Mouse (Mus musculus) NIH3T3 (cell line): ENCODE data around the gene Man2a1.

Source experiments
- DNase-seq: peaks from one replicate; pipeline ENCODE4 v3.0.0-alpha.2; 2012; ENCODE audit warnings: low read depth

Man2a1 gene

GRCm38 (mm10) chr17:64601751-64602578 is 1.4 kb downstream of the Man2a1 start:
- DNase-seq, result peak; percentile 83

- DNase-seq, result peak; percentile 79
These were observed 2.6 kb downstream of the Man2a1 start for GRCm38 (mm10) chr17:64603134-64603533.

DNA sequence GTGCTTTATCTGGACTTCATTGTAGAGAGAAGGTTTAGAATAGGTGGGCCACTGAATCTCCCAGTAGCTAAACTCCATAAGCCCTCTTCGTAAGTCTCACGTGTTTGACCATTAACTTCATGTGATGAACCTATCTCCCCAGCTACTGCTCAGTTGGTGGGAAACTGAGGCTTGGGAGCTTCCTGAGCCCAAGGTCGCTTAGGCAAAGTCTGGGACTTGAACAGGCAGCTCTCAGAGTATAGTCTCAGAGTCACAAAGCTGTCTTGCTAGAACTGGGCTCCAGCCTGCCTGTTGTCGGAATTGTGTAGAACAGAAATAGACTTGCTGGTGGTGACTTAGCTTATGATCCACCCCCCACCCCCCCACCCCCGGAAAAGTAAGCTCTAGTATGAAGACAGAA is 3.0 kb downstream of the Man2a1 start:
- DNase-seq, result peak; percentile 26

GRCm38 (mm10) chr17:64604163-64604562 is 3.6 kb downstream of the Man2a1 start:
- DNase-seq, result no peak

GRCm38 (mm10) chr17:64608228-64608627 is 7.7 kb downstream of the Man2a1 start:
- DNase-seq, result no peak

GRCm38 (mm10) chr17:64608923-64609598 is 8.5 kb downstream of the Man2a1 start:
- no peak for DNase-seq

GRCm38 (mm10) chr17:64609741-64610140 is 9.2 kb downstream of the Man2a1 start:
- DNase-seq, result no peak

GRCm38 (mm10) chr17:64611426-64611825 is 10.9 kb downstream of the Man2a1 start:
- DNase-seq, result no peak

- peak; percentile 79 for DNase-seq
These were observed 11.8 kb downstream of the Man2a1 start for GRCm38 (mm10) chr17:64612135-64612885.

DNA sequence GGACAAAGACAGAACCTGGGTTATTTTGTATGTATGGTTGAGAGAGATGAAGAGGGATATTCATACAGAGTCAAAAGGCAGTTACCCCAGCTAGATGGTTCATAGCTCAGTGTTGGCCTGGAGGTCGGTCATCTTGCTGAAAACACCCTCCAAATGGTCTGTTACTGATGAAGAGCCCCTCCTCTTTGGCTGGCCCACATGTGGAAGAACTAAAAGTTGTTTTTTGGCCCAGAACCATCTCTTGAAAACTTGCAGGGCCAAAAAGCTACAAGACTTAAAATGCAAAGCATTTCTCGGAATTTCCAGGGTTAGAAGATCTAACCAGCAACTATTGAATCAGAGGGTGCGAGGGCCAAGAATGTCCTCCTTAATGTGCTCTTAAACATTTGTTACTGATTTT is 12.4 kb downstream of the Man2a1 start:
- DNase-seq, result peak; percentile 63

DNA sequence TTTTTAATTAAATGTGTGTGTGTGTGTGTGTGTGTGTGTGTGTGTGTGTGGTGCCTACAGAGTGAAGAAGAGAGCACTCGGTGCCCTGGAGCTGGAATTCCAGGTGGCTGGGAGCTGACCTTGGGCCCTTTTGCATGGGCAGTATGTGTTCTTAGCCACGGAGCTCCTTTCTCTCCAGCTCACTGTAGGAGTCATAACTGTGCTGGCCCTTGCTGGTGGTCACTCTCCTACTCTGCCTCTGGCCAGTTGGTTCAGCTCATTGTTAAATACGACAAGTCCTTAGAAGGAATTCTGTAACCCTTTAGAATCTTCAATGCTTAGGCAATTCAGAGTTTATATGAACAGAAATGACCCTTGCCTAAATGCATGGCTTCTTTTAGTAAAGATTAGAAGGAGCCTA is 12.8 kb downstream of the Man2a1 start:
- peak; percentile 36 for DNase-seq

DNA sequence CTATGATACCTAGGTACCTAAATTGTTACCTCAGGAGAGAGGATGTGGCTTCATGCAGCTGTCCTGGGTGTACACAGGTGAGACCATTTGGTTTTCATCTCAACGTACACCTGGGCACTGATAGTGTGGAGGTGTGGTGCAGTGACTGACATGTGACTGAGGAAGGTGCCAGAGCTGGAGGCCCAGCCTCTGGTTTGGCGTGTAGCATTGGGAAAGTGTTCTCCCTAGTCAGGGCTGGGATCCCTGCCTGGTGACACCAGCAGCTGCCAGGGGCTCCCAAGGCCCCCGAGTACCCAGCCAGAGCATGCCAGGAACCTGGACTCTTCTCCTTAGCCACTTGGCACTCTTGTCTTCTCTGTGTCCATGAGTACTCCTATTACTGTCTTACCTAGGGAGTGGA is 14.3 kb downstream of the Man2a1 start:
- DNase-seq, result no peak

- DNase-seq, result no peak
These were observed 14.9 kb downstream of the Man2a1 start for GRCm38 (mm10) chr17:64615420-64615819.

GRCm38 (mm10) chr17:64616259-64616658 is 15.7 kb downstream of the Man2a1 start:
- DNase-seq, result no peak

- DNase-seq, result peak; percentile 36
These were observed 17.3 kb downstream of the Man2a1 start for GRCm38 (mm10) chr17:64617838-64618237.

DNA sequence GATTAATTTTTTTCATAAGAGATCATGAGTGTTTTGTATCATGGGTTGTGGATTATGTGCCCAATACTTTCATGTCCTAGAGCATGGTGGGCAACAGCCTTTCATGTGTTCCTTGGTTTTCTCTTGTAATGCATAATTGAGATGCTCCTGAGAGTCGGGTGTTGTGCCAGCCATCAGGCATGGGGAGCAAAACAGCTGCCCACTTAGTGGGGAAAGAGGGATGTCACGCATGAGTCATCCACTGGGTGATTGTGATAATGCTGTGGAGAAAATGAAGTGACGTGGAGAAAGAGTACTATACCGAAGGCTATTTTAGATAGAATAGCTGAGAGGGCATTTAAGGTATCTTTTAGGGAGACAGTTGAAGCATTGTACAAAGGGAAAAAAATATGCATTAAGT is 18.5 kb downstream of the Man2a1 start:
- peak; percentile 54 for DNase-seq

- no peak for DNase-seq
These were observed 19.6 kb downstream of the Man2a1 start for GRCm38 (mm10) chr17:64620135-64620534.

- no peak for DNase-seq
These were observed 20.1 kb downstream of the Man2a1 start for GRCm38 (mm10) chr17:64620627-64621026.

DNA sequence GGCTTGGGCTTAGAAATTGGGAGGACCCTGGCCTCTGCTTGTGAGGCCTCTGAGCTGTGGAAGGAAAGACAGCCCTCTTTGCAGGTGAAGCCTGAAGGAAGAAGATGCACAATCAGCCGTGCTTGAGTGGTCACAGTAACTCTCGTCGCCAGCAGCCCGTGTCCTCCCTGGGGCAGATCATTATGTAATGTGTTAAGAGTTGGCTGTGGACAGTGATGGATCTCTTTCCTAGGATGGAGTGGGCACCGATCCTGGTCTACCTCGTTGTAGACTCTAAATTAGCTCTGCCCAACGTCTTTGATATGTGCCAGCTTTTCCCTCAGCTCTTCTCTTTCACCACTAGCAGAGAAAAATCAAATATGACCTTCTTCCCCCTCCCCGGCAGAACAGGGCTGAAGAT is 20.7 kb downstream of the Man2a1 start:
- no peak for DNase-seq

DNA sequence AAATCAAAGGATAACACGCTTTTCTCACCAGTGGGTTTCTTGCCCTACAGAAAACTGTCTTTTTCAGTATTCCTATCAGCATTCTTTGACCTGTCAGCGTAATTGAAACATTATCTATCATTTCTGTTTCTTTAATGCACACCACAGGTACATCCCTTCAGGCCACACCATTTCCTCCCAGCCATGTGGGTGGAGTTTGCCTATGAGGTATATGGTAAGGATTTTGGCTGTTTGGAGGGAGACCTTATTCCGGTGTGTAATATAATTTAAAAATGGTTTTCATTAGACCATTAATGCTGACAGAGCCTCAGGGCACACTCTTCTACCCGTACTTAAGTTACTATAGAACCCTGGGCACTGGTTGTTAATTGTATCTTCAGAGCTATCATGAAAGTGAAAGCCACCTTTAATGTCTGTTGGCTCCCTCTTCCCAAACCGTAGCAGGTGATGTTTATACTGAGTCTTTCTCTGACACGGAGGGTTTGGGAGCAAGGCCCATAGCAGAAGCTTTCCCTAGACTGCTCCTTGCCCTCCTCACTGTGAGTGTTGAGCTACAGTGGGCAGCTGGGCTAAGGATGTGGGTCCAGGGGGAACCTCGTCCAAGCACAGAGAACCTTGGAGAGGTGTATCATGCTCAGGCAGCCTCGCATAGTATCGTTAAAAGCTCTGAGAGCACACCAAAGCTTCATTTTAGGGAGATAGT is 21.3 kb downstream of the Man2a1 start:
- DNase-seq, result no peak

DNA sequence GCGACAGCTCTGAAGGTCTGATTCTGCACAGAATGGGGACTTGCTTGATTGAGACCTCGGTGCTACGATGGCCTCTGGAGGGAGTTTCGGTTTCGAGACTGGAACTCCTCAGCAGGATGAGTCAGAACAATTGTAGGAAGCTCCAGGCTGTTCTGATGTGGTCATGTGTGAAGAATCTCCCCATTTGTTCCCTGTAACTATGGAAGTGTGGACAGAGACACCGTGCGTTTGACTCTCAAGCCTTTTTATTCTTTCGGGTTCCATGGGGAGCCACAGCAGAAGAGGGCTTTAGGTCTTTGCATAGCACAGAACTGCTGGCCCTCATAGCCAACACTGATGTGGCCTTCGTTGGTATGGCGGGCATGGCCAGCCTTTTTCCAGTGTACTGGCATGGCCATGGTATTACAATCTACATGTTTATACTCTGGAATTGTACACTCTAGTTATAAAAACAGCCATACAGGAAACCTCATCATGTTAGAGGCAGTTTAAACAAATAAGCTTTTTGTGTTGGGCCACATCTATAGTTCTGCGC is 21.9 kb downstream of the Man2a1 start:
- no peak for DNase-seq

GRCm38 (mm10) chr17:64624439-64624838 is 23.9 kb downstream of the Man2a1 start:
- DNase-seq, result no peak
